Mouse (Mus musculus): ENCODE measurements around the gene Myom3. TPM values are rescaled to one million over a fixed set of nuclear protein-coding genes. Genes with fewer than 3 reads are reported as not detected.

Myom3 gene
- polyA plus RNA-seq, 1 experiment from 2014 or later: 5.4 TPM

DNA sequence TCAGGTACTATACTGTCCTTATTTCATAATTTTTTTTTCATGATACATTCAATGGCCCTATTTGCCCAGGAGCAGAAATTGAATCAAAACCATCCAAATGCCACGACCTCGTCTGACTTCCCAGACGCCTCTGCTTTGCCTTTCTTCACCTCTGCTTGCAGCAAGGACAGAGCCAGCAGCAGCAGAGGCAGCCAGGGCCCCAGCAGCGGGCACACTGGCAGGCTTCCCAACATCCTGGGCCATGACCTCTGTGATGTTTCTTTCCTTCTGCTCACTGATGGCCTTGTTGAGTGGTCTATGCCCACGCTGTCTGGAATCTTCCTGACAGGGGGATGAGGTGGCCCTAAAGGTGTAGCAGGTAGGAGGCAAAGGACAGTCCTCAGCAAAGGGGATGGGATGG, 88.1 kb downstream of the Myom3 start:
- WGBS: 48% methylated on average over 5 of the region's 5 CpGs
- H3K4me1 ChIP-seq: peaks cover 10% of the 10 kb centered on the region
- no peak for ATAC-seq (ENCODE audit: low FRiP score, low read depth)
- no peaks in the 10 kb centered on the region for H3K27me3 ChIP-seq
- H3K9ac ChIP-seq: no peak overlapping the region
- no peak overlapping the region for H3K27ac ChIP-seq
- 0 out of 2 replicates have a peak, but pooled peaks cover 7% of the 10 kb centered on the region for H3K9me3 ChIP-seq
- no peak overlapping the region for H3K4me3 ChIP-seq
- no peak overlapping the region for H3K4me2 ChIP-seq (replicated peaks)
- no peaks in the 10 kb centered on the region for H3K36me3 ChIP-seq

DNA sequence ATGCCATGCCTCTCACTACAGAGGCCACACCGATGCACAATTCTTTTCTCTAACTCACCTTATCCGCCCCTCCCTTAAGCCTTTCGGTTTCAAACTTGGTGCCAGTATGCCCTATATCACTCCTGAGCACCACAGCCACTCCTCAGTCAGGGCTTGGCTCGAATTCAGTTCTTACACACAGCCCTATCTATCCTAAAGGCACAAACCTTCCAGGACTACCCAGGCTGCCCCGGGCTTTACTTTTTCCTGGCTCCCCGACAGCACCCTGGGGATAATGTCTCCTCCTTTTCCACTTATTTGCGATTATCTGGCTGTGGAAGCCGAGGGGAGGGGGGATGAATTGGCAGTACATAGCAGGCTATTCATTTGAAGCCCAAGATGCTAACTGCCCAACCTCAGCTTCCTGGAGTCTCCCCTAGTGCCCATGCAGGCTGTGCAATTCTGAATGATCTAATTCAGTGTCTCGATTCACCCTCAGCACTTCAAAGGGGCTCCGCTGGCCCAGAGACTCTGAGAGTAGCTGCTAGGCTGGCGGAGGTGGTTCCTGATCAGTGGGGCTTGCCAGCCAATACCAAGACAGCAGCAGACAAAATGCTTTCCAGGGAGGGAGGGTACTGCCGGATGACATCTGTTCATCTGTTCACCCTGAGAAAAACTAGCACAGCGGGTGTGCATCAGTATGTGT, 91.0 kb downstream of the Myom3 start:
- H3K36me3 ChIP-seq: no peaks in the 10 kb centered on the region
- WGBS: 40% methylated on average over 13 of the region's 13 CpGs
- H3K4me2 ChIP-seq (replicated peaks): no peak overlapping the region
- peak; percentile 34 for ATAC-seq (ENCODE audit: low FRiP score, low read depth)
- no peaks in the 10 kb centered on the region for H3K9me3 ChIP-seq
- H3K4me3 ChIP-seq: no peak overlapping the region
- peak overlapping the region; percentile 55 for H3K27ac ChIP-seq
- peaks cover 17% of the 10 kb centered on the region for H3K4me1 ChIP-seq
- no peaks in the 10 kb centered on the region for H3K27me3 ChIP-seq
- H3K9ac ChIP-seq: no peak overlapping the region; the same call in 1 of the 2 replicates

DNA sequence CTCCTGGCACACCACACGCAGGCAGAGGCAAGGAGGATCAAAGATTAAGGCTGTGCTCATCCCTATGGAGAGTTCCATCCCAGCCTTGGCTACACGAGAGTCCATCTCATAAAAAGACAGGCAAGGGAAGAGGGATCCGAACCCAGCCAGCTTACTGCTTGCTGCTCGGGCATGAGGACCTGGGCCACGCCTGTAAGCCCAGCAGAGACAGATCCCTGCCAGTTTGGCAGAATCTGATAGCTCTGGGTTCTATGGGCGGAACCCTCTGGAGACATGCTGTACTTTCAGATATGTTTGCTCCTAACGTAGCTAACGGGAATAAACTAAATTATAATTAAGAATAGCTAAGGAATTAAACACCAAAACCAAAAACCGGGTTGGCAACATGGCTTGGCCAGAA, 92.4 kb downstream of the Myom3 start:
- Histone ChIP-seq H3K4me3 (no peak overlapping the region), H3K4me2 (replicated peaks) (no peak overlapping the region)
- no peak for ATAC-seq (ENCODE audit: low FRiP score, low read depth)

DNA sequence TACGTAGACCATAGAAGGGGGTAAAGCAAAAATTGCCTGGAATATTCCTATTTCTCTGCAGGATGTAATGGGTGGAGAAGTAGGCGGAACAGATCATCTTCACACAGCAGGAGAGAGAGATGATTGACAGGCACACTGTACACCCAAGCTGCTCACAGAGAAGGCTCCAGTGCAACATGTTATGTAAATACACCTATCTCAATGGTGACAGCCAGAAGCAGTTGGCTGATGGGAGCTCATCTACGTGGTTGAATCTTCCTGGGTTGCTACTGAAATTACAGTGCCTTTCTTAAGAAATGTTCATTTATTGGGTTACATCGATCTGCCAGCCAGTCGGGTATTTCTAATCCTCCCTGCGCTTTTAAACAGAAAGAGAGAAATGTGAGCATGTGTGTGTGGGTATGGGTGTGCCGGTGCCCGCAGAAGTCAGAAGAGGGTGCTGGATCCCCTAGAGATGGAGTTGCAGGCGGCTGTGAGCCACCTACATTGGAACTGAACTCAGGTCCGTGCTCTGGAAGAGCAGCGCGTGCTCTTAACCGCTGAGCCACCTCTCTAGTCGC, 94.6 kb downstream of the Myom3 start:
- 91% methylated on average over 14 of the region's 14 CpGs for WGBS
- ATAC-seq (ENCODE audit: low FRiP score, low read depth): no peak
- H3K9ac ChIP-seq: no peak overlapping the region
- H3K27me3 ChIP-seq: no peaks in the 10 kb centered on the region
- H3K4me3 ChIP-seq: no peak overlapping the region
- no peaks in the 10 kb centered on the region for H3K36me3 ChIP-seq
- H3K9me3 ChIP-seq: no peaks in the 10 kb centered on the region
- H3K4me2 ChIP-seq (replicated peaks): no peak overlapping the region
- peak overlapping the region; percentile 99; the same call in 1 of the 2 replicates for H3K27ac ChIP-seq
- H3K4me1 ChIP-seq: peaks cover 30% of the 10 kb centered on the region

More for the DNA sequence above, 92.4 kb downstream of the Myom3 start:
- H3K9ac ChIP-seq: no peak overlapping the region
- H3K4me1 ChIP-seq: peaks cover 17% of the 10 kb centered on the region
- H3K36me3 ChIP-seq: no peaks in the 10 kb centered on the region
- 81% methylated on average over 9 of the region's 9 CpGs for WGBS
- H3K27ac ChIP-seq: no peak overlapping the region
- H3K9me3 ChIP-seq: no peaks in the 10 kb centered on the region
- H3K27me3 ChIP-seq: no peaks in the 10 kb centered on the region

DNA sequence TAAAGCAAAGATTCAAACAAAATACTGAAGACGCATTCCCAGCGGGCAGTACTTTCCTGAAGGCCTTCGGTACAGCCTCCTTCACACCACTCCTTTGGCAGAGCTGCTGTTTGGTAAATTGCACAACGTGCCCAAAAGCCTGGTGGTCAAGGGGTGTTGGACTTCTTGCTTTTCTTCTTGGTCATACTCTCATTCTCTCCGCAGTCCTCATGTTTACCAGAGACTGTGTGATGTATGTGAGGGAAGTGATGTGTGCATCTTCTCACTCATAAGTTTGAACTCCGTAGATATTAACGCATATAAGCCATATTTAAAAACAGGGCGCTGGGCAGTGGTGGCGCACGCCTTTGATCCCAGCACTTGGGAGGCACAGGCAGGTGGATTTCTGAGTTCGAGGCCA, 95.1 kb downstream of the Myom3 start:
- Histone ChIP-seq H3K27me3 (no peaks in the 10 kb centered on the region), H3K4me1 (peaks cover 36% of the 10 kb centered on the region), H3K9ac (peak overlapping the region; percentile 94), H3K4me3 (peak overlapping the region; percentile 85), H3K4me2 (replicated peaks) (peak overlapping the region; percentile 79), H3K9me3 (no peaks in the 10 kb centered on the region), H3K36me3 (peaks cover 4% of the 10 kb centered on the region; the same call in 1 of the 2 replicates), H3K27ac (peak overlapping the region; percentile 99; the same call in 1 of the 2 replicates)
- 73% methylated on average over 11 of the region's 11 CpGs for WGBS
- ATAC-seq (ENCODE audit: low FRiP score, low read depth): no peak

DNA sequence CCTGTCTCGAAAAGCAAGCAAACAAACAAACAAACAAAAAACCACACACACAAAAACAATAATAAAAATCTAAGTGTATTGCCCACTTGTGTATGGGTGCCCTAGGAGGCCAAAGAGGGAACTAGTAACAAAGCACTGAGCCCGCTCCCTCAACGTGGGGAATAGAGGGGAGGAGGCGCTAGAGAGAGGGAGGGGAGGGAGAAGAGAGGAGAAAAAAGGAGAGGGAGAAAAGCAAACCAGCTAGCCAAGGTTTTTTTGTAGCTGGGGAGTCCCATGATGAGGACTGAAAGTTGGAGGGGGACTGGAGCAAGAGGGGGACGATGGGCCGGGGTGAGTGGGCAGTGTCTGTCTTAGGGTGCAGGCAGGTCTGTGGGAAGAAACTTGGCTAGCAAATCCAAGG, 95.6 kb downstream of the Myom3 start:
- H3K4me1 ChIP-seq: peaks cover 39% of the 10 kb centered on the region
- H3K4me2 ChIP-seq (replicated peaks): peak overlapping the region; percentile 79
- peaks cover 4% of the 10 kb centered on the region; the same call in 1 of the 2 replicates for H3K36me3 ChIP-seq
- peak overlapping the region; percentile 94 for H3K9ac ChIP-seq
- no peaks in the 10 kb centered on the region for H3K9me3 ChIP-seq
- H3K4me3 ChIP-seq: peak overlapping the region; percentile 85
- WGBS: 11% methylated on average over 6 of the region's 6 CpGs
- ATAC-seq (ENCODE audit: low FRiP score, low read depth): no peak
- H3K27me3 ChIP-seq: no peaks in the 10 kb centered on the region
- H3K27ac ChIP-seq: peak overlapping the region; percentile 99

DNA sequence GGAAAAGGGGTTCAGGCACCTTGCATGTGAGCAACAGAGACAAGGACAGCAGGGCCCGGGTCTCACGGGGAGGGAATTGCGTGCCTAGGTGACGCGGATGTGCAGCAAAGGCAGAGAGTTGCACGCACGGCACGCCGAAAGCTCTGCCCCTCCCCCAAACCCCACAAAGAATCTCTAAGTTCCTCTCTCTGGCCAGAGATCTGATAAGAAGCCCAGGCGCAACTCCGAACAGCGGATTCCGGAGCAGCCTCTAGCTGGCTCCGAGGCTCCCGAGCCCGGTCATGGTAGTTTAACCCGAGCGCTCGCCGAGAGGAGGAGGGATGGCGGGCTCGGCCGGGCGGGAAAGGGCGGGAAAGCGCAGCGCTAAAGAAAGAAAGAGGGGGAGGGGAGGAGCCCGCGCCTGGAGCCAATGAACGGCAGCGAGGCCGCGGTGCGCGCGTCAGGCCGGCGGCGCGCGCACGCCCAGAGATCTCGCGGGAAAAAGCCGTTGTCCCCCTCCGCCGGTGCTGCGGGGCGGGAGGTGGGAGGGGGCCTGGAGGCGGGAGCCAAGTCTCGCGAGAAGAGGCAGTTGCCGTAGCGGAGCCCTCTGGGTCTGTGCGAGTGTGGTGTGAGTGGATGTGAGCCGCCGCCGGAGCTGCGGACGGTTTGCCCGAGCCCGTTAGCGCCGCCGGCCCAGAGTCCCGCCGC, 96.2 kb downstream of the Myom3 start, which contains the start of gene Srsf10:
Gene Srsf10, plus strand, starts transcription at position 212 of the 687 bp plus-strand sequence.
- Histone ChIP-seq H3K27me3 (no peaks in the 10 kb centered on the region), H3K4me2 (replicated peaks) (peak within 1 kb of the TSS; percentile 79), H3K36me3 (peaks cover 4% of the 10 kb centered on the region; the same call in 1 of the 2 replicates), H3K9me3 (no peaks in the 10 kb centered on the region), H3K4me1 (peaks cover 38% of the 10 kb centered on the region), H3K27ac (peak within 1 kb of the TSS; percentile 99), H3K4me3 (peak within 1 kb of the TSS; percentile 85), H3K9ac (peak within 1 kb of the TSS; percentile 99)
- peak; percentile 95 for ATAC-seq (ENCODE audit: low FRiP score, low read depth)
- under 1% methylated on average over 66 of the region's 67 CpGs for WGBS

DNA sequence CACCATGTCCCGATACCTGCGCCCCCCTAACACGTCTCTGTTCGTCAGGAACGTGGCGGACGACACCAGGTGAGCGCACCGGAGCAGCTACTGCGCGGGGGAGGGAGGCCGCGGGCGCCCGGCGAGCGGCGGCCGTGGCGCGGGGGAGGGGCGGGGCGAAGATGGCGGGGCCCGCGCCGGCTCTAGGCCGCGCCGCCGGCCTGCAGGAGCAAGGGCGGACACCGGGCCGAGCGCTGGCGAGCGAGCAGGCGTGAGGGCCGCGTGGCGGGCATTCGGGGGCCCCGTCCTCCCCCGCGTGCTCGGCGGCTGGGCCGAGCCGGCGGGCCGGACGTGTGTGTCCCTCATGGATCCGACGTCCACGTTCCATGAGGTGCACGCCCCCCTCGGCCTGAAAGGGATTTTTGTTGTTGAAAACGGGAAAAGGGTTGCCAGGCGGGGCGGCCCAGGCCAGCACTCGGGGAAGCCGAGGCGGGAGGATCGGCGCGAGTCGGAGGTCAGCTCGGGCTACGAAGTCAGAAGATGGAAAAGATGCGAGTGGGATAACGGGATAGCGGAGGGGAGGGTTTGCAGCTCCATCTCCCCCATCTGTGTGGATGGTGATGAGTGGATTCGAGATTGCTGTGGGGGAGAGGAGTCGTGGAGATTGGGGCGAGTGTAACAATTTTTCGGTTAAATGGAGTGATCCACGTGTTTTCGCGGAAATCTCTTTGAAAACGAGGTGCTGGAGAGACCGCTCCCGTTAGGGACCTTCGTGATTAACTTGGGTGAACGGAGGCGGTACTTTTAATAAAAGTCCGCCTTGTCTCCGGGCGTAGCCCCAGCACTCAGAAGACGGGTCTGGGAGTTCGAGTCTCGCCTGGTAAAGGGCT, 96.9 kb downstream of the Myom3 start:
- peak overlapping the region; percentile 85 for H3K4me3 ChIP-seq
- peaks cover 40% of the 10 kb centered on the region for H3K4me1 ChIP-seq
- H3K4me2 ChIP-seq (replicated peaks): peak overlapping the region; percentile 72
- H3K27ac ChIP-seq: peak overlapping the region; percentile 98
- H3K36me3 ChIP-seq: peaks cover 4% of the 10 kb centered on the region; the same call in 1 of the 2 replicates
- no peaks in the 10 kb centered on the region for H3K9me3 ChIP-seq
- H3K9ac ChIP-seq: peak overlapping the region; percentile 99
- H3K27me3 ChIP-seq: no peaks in the 10 kb centered on the region
- peak; percentile 72 for ATAC-seq (ENCODE audit: low FRiP score, low read depth)
- under 1% methylated on average over 80 of the region's 91 CpGs for WGBS

DNA sequence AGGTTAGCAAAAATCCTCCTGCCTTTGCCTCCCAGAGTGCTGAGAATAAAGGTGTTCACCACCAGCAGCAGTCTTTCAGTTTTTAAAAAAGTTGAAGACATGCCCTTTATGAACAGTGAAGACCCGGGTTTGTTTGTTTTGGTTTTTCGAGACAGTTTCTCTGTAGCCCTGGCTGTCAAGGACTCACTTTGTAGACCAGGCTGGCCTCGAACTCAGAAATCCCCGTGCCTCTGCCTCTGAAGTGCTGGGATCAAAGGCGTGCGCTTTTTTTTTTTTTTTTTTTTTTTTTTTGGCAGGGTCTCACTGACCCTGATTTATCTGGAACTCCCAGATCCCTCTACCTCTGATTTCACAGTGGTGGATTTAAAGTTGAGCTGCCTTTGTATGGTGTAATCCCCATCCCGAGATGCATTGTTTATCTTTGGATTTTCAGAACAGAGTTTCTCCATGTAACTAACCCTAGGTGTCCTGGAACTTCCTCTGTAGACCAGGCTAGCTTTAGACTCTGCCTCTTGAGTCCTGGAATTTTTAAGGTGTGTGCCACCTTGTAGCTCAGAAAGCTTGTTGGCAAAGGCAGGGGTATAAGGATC, 98.2 kb downstream of the Myom3 start:
- peak overlapping the region; percentile 85 for H3K4me3 ChIP-seq
- peak overlapping the region; percentile 99 for H3K9ac ChIP-seq
- WGBS: 5% methylated on average over 7 of the region's 7 CpGs
- H3K9me3 ChIP-seq: no peaks in the 10 kb centered on the region
- no peaks in the 10 kb centered on the region for H3K27me3 ChIP-seq
- H3K4me1 ChIP-seq: peaks cover 40% of the 10 kb centered on the region
- H3K27ac ChIP-seq: no peak overlapping the region
- no peak for ATAC-seq (ENCODE audit: low FRiP score, low read depth)
- peaks cover 12% of the 10 kb centered on the region for H3K36me3 ChIP-seq
- H3K4me2 ChIP-seq (replicated peaks): peak overlapping the region; percentile 72
